In genomic region chr8:3705711-3706110, GRCm38 (mm10) we compare ENCODE assay signal across 8 mouse cellular contexts. TPM values are rescaled to one million over a fixed set of nuclear protein-coding genes. Genes with fewer than 3 reads are reported as not detected.
DNase-seq lines count a peak whose midpoint lies in the region; ATAC-seq and TF ChIP-seq lines count a peak whose summit lies in the region.

No protein-coding gene starts in this region.

- peak; percentile 55 for TF ChIP-seq RAD21 in MEL (IDR thresholded peaks at IDR 0.05; ENCODE audit: low read depth, low read length)

- H3K36me3 ChIP-seq in MEL (ENCODE audit: control insufficient read depth in 1 of 2, insufficient read depth in 2 of 2, low read length in 2 of 2) = peaks cover 0 to 2% of the 10 kb centered on the region in 2 experiments; a peak in 2 of 4 replicates
- no peaks in the 10 kb centered on the region for H3K36me3 ChIP-seq in liver, postnatal 0 days (replicated peaks; ENCODE audit: insufficient read depth, low read length)

- peak; percentile 50 to 65 (median 60); a peak in 5 of 6 replicates for TF ChIP-seq CTCF in MEL (IDR thresholded peaks at IDR 0.05 in 2 of 3, conservative IDR thresholded peaks at IDR 0.05 in 1 of 3; ENCODE audit: control insufficient read depth in 1 of 3, insufficient read depth in 1 of 3, low read depth in 2 of 3, low read length in 3 of 3, poor library complexity in 1 of 3, severe bottlenecking in 1 of 3)
- peak; percentile 67 for TF ChIP-seq CTCF in liver, postnatal 0 days (IDR thresholded peaks at IDR 0.05; ENCODE audit: low read depth)

- WGBS in liver, postnatal 0 days (ENCODE audit: insufficient replicate concordance) = 35% methylated on average over 4 of the region's 4 CpGs

- H3K27me3 ChIP-seq in MEL (ENCODE audit: control insufficient read depth in 1 of 2, insufficient read depth in 2 of 2, low read length in 2 of 2) = no peaks in the 10 kb centered on the region; a peak in 2 of 4 replicates
- no peaks in the 10 kb centered on the region for H3K27me3 ChIP-seq in liver, postnatal 0 days (ENCODE audit: insufficient read depth, low read length)

- ATAC-seq in liver, postnatal 0 days = no peak

- TF ChIP-seq POLR2A in MEL (IDR thresholded peaks at IDR 0.05; ENCODE audit: control insufficient read depth in 1 of 2, insufficient read depth in 1 of 2, low read depth in 1 of 2, low read length in 2 of 2, poor library complexity in 1 of 2) = no peak

- peaks cover 0 to 12% of the 10 kb centered on the region in 2 experiments; a peak in 3 of 4 replicates for H3K4me1 ChIP-seq in MEL (ENCODE audit: control insufficient read depth in 1 of 2, insufficient read depth in 2 of 2, low read length in 2 of 2)
- 0 out of 2 replicates have a peak, but pooled peaks cover 4% of the 10 kb centered on the region for H3K4me1 ChIP-seq in liver, postnatal 0 days (ENCODE audit: insufficient read depth)

- no peaks in the 10 kb centered on the region for H3K9me3 ChIP-seq in MEL (replicated peaks; ENCODE audit: insufficient read depth, low read length)
- H3K9me3 ChIP-seq in liver, postnatal 0 days (ENCODE audit: low read length) = no peaks in the 10 kb centered on the region

- no peaks in the 10 kb centered on the region for H3K79me2 ChIP-seq in MEL (ENCODE audit: control insufficient read depth, insufficient read depth, low read length, poor library complexity)

- DNase-seq in cerebellum, adult 9-10 months = peak; percentile 27
- no peak for DNase-seq in cerebellum, adult 11-12 months
- DNase-seq in left cerebral cortex, adult 18-20 months (ENCODE audit: low spot score in 2 of 2) = peak; percentile 47 to 52
- no peak for DNase-seq in left cerebral cortex, postnatal 10 days (ENCODE audit: extremely low spot score in 1 of 2, low spot score in 2 of 2)
- peak; percentile 49 for DNase-seq in MEL (ENCODE audit: low read depth, low spot score)
- no peak for DNase-seq in liver, postnatal 0 days
- DNase-seq in spleen, postnatal 14 days (ENCODE audit: low spot score in 2 of 2) = no peak
- no peak for DNase-seq in layer of hippocampus, adult 9-11 months

- intact Hi-C loops in left cerebral cortex, postnatal 10 days (cut with DNase I) = no loop called here

- H3K9ac ChIP-seq in MEL (ENCODE audit: control insufficient read depth, low read depth, low read length, poor library complexity, severe bottlenecking) = no peak overlapping the region
- no peak overlapping the region for H3K9ac ChIP-seq in liver, postnatal 0 days (replicated peaks)

- H3K4me2 ChIP-seq in liver, postnatal 0 days (ENCODE audit: low read depth, low read length) = no peak overlapping the region

- TF ChIP-seq EP300 in MEL (IDR thresholded peaks at IDR 0.05; ENCODE audit: low read depth in 1 of 2, low read length in 2 of 2) = no peak
- no peak for TF ChIP-seq EP300 in liver, postnatal 0 days (IDR thresholded peaks at IDR 0.05; ENCODE audit: low read depth)

- no peak overlapping the region for H3K4me3 ChIP-seq in MEL (ENCODE audit: control insufficient read depth in 1 of 2, insufficient read depth in 1 of 2, low read depth in 2 of 2, low read length in 2 of 2)
- H3K4me3 ChIP-seq in liver, postnatal 0 days (ENCODE audit: low read depth, low read length) = no peak overlapping the region

- H3K27ac ChIP-seq in MEL (ENCODE audit: control insufficient read depth, low read depth, low read length) = no peak overlapping the region
- H3K27ac ChIP-seq in liver, postnatal 0 days (ENCODE audit: low read depth) = no peak overlapping the region

TF ChIP-seq in MEL, 35 proteins besides CTCF, POLR2A, EP300 and RAD21:
- TF ChIP-seq ZC3H11A (IDR thresholded peaks at IDR 0.05; ENCODE audit: low read depth, low read length) (0 out of 2 replicates have a peak, but pooled peaks have one; percentile 25), HCFC1 (IDR thresholded peaks at IDR 0.05; ENCODE audit: low read depth, low read length) (no peak), MXI1 (IDR thresholded peaks at IDR 0.05; ENCODE audit: low read depth, low read length) (no peak), SMC3 (IDR thresholded peaks at IDR 0.05; ENCODE audit: low read depth, low read length) (peak; percentile 59)

RNA-seq across cellular contexts. Expression of gene Fcer2a, which starts 11.7 kb away (rescaled TPM):
- total RNA-seq in left cerebral cortex, adult 18-20 months (2021) = not detected
- total RNA-seq in left cerebral cortex, postnatal 10 days (2021) = not detected
- not detected in 2 replicates for total RNA-seq in MEL (2012; rRNA removed)
- under 1 TPM in 1 of 2 experiments, not detected in 1; 0.07 TPM for polyA plus RNA-seq in MEL (2012; ENCODE audit: insufficient read depth in 1 of 2, insufficient read length in 2 of 2, low read depth in 1 of 2, low replicate concordance in 2 of 2, missing spikeins in 1 of 2)
- 0.05 and 0.06 TPM in 2 replicates for polyA plus RNA-seq in liver, postnatal 0 days (2015; fragmentation: Nextera tagmentation; extraction: Ambion mirVana)

RNA-seq across cellular contexts. Expression of gene Clec4g, which starts 14.7 kb away (rescaled TPM):
- not detected for total RNA-seq in left cerebral cortex, adult 18-20 months (2021)
- total RNA-seq in left cerebral cortex, postnatal 10 days (2021) = not detected
- not detected in 2 replicates for total RNA-seq in MEL (2012; rRNA removed)
- not detected for polyA plus RNA-seq in MEL (2012; ENCODE audit: insufficient read depth in 1 of 2, insufficient read length in 2 of 2, low read depth in 1 of 2, low replicate concordance in 2 of 2, missing spikeins in 1 of 2)
- 29.3 and 30.2 TPM in 2 replicates for polyA plus RNA-seq in liver, postnatal 0 days (2015; fragmentation: Nextera tagmentation; extraction: Ambion mirVana)

RNA-seq across cellular contexts. Expression of gene Trappc5, which starts 29.6 kb away (rescaled TPM):
- 10 to 100 TPM; 29.1 to 29.3 TPM for total RNA-seq in left cerebral cortex, adult 18-20 months (2021)
- total RNA-seq in left cerebral cortex, postnatal 10 days (2021) = 10 to 100 TPM; 31.2 to 32.3 TPM
- 41.9 and 48.6 TPM in 2 replicates for total RNA-seq in MEL (2012; rRNA removed)
- 10 to 100 TPM in 1 of 2 experiments, not detected in 1; 43.0 TPM for polyA plus RNA-seq in MEL (2012; ENCODE audit: insufficient read depth in 1 of 2, insufficient read length in 2 of 2, low read depth in 1 of 2, low replicate concordance in 2 of 2, missing spikeins in 1 of 2)
- polyA plus RNA-seq in liver, postnatal 0 days (2015; fragmentation: Nextera tagmentation; extraction: Ambion mirVana) = 16.6 and 16.9 TPM in 2 replicates

RNA-seq across cellular contexts. Expression of gene Fcor, which starts 33.5 kb away (rescaled TPM):
- 10 to 100 TPM in 1 of 2 experiments, 1 to 10 TPM in 1; 9.2 to 14.6 TPM for total RNA-seq in left cerebral cortex, adult 18-20 months (2021)
- total RNA-seq in left cerebral cortex, postnatal 10 days (2021) = 10 to 100 TPM; 18.6 to 25.9 TPM
- total RNA-seq in MEL (2012; rRNA removed) = 0.59 TPM in 1 of 2 replicates, not detected in the other
- polyA plus RNA-seq in MEL (2012; ENCODE audit: insufficient read depth in 1 of 2, insufficient read length in 2 of 2, low read depth in 1 of 2, low replicate concordance in 2 of 2, missing spikeins in 1 of 2) = under 1 TPM in 1 of 2 experiments, not detected in 1; 0.84 TPM
- 2.7 and 3.4 TPM in 2 replicates for polyA plus RNA-seq in liver, postnatal 0 days (2015; fragmentation: Nextera tagmentation; extraction: Ambion mirVana)

RNA-seq across cellular contexts. Expression of gene Mcemp1, which starts 40.2 kb away (rescaled TPM):
- total RNA-seq in left cerebral cortex, adult 18-20 months (2021) = under 1 TPM; 0.23 to 0.30 TPM
- under 1 TPM; 0.55 to 0.66 TPM for total RNA-seq in left cerebral cortex, postnatal 10 days (2021)
- total RNA-seq in MEL (2012; rRNA removed) = not detected in 2 replicates
- not detected for polyA plus RNA-seq in MEL (2012; ENCODE audit: insufficient read depth in 1 of 2, insufficient read length in 2 of 2, low read depth in 1 of 2, low replicate concordance in 2 of 2, missing spikeins in 1 of 2)
- 11.9 and 12.8 TPM in 2 replicates for polyA plus RNA-seq in liver, postnatal 0 days (2015; fragmentation: Nextera tagmentation; extraction: Ambion mirVana)

Comparison
In these comparisons a context has a peak if more than half of its experiments do, and no peak if none do; other contexts are left out.
1. DNase-seq: peak in cerebellum, adult 9-10 months (single experiment), left cerebral cortex, adult 18-20 months (2 of 2) and MEL (single experiment); none in cerebellum, adult 11-12 months (single experiment), left cerebral cortex, postnatal 10 days (0 of 2), liver, postnatal 0 days (single experiment), spleen, postnatal 14 days (0 of 2) and layer of hippocampus, adult 9-11 months (single experiment).